Mouse (Mus musculus) induced T-regulatory cell, adult 2 months (primary cell): Measurements from ENCODE around the gene Tmtc1.

Source experiments
- DNase-seq: peaks from one replicate; pipeline ENCODE4 v3.0.0-alpha.2; 2012; ENCODE audit warnings: low read depth

Tmtc1 gene

GRCm38 (mm10) chr6:148241685-148242084 is 202.5 kb downstream of the Tmtc1 start:
- DNase-seq: no peak

- DNase-seq: no peak
Observed at GRCm38 (mm10) chr6:148239311-148239710, 204.9 kb downstream of the Tmtc1 start.

DNA sequence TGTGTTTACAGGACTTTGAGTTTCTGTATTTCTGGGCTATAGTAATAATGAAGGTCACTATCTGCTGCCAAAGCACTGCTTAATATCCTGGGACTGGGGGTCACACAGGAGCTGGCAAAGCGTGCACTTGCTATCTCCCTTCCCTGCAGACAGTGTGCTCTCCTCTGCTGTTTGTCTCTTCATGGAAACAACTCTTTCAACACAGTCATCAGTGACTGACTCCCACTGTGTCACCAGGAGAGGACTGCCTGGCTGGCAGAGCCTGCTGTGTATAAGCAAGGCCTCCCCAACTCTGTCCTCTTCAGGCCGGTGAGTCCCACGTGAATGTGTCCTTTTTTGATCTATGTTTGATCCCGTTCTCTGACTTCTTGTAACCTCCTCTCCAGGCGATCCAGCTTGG is 206.7 kb downstream of the Tmtc1 start:
- DNase-seq: no peak

GRCm38 (mm10) chr6:148234105-148234828 is 209.9 kb downstream of the Tmtc1 start:
- DNase-seq: no peak

GRCm38 (mm10) chr6:148227542-148227941 is 216.6 kb downstream of the Tmtc1 start:
- DNase-seq: no peak

GRCm38 (mm10) chr6:148222686-148223085 is 221.5 kb downstream of the Tmtc1 start:
- DNase-seq: no peak

- no peak for DNase-seq
Observed at GRCm38 (mm10) chr6:148218235-148219076, 225.7 kb downstream of the Tmtc1 start.

DNA sequence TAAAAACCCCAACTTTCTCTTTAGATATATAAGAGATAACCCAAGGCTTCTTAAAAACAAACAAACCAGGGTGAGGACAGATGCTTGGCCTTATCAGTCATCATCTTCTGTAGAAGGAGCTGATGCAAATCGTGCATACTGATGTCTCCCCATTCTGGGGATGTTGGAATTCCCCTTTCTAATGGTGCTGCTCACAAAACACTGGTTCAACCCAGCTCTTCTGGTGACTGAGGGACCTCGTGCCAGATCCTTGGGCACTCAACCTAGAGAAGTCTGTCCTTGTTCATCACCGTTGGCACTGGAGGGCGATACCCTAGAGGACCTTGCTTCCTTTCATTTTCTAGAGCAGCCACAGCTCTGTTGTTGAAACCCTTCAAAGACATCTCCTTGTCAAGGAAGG is 227.4 kb downstream of the Tmtc1 start:
- peak; percentile 51 for DNase-seq

DNA sequence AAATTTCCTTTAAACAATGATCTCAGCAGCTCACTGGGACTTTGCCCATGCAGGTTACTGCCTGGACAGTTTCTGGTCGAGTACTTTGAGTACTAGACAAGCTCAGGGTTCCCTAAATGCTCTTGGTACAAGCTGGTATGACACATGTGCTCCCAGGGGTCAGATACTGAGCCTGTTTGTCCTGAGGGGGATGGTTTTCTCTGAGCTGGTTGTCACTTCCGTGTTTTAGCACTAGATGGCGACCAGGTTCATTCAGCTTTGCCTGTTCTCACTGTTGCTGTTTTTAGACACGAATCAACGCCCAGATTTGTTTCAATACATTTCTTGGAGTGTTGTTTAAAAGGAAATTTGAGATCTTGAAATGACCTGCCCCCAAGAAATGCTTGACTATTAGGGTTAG is 229.4 kb downstream of the Tmtc1 start:
- peak; percentile 72 for DNase-seq

- DNase-seq: peak; percentile 99
Observed at GRCm38 (mm10) chr6:148211897-148212680, 232.1 kb downstream of the Tmtc1 start, which contains the start of gene Ergic2. Gene Ergic2 (minus strand): TSS chr6:148212374.

- peak; percentile 56 for DNase-seq
Observed at GRCm38 (mm10) chr6:148211391-148211876, 232.8 kb downstream of the Tmtc1 start.

- DNase-seq: no peak
Observed at GRCm38 (mm10) chr6:148207522-148207921, 236.7 kb downstream of the Tmtc1 start.

DNA sequence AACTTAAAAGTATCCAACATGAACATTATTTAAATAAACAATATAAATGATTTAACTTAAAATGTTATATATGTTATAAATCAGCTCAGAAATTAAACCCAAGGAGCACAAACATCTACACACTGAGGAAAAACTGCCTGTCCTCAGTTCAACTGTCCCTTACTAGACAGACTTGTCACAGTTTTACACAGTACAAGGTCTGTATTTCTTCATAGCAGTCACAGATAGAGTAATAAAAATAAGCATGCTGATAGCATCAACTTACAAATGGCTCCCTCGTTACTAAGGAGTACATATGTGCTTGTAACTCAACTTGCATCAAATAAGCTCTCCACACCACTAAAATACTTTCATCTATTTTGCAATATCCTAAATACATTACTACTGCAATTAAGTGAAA is 239.1 kb downstream of the Tmtc1 start:
- no peak for DNase-seq

- no peak for DNase-seq
Observed at GRCm38 (mm10) chr6:148199729-148200128, 244.5 kb downstream of the Tmtc1 start.

DNA sequence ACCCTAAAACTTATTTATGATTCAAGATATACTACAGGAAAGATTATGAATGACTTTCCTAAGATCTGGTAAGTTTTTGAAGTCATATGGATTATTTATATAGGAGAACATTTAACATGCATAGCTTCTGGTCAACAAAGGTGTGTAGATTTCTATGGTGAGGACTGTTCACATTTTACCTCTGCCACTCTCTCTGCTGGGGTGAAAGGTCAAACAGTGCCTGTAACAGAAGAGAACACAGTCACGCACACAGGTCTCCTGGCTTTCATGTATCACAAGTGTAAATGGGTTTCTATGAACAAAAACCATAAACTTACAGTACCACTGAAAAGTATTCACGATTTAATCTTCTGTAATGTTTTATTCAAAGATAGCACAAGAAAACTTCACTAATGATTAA is 245.0 kb downstream of the Tmtc1 start:
- no peak for DNase-seq

DNA sequence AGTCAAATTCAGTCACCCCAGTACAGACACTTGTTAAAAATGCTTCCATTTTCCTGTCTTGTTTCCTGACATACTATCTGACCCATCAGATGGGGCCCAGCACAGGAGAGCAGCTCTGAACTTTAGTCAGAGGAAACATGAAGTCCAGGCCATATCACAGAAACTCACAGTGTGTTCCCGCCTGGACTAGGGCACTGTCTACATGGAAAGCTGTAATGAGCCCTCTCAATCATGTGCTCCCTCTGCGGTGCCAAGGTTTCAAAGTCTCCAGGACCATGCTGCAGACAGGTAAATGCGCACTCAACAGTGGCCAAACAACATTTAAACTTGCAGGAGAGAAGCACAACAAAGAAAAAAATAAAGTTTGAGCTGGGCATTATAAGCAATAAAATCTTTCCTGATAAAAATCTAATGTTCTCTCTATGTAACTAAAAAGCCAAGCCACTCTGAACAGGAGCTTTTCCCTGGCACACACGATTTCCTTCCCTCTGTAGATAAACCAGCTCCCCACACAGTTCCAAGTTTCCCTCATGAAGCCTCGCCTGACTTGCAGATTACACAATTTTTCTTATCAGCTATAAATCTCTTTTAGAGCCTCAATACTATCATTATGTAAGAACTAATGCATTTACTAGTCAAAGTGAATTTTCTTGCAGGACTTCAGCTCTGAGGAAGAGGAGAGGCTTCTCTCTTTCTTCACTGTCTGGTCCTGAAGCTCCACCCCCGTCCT is 250.1 kb downstream of the Tmtc1 start:
- no peak for DNase-seq

DNA sequence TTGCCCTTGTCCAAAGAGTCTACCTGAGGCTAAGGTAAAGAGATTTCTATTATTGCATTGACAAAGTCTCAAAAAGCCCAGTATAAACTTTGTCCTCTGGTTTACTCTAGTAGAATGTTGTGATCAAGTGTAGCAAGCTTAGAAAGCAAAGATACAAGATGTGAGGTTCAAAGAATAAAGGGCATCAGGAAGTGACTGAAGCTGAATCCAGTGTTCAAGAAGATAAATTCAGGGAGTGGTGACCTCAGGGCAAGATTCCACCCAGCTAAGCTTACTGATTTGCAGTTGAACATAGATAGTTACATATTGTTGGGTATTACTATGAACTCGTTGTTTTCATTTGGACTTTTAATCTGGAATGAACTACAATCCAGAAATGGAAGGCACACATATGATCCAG is 258.5 kb downstream of the Tmtc1 start:
- no peak for DNase-seq
